Mouse (Mus musculus) intestine, embryonic 15.5 days (tissue): ENCODE data around the gene Calcoco1. TPM values are rescaled to one million over a fixed set of nuclear protein-coding genes. Genes with fewer than 3 reads are reported as not detected.

ENCODE experiments used
- ATAC-seq: fragments of 200-750 bp; cut with Nextera tagmentation; 2 replicates; pipeline ENCODE4 v1.8.0; 2017; ENCODE audit warnings: moderate TSS enrichment, moderate library complexity
- H3K27ac ChIP-seq: fragments of 300-500 bp; sonication (generic); 2 replicates; pipeline ENCODE4 v1.5.1; 2015; ENCODE audit warnings: mild to moderate bottlenecking, inconsistent platforms
- H3K27me3 ChIP-seq: fragments of 300-500 bp; sonication (generic); replicated peaks from 2 replicates; pipeline ENCODE4 v1.6.1; 2015; ENCODE audit warnings: inconsistent platforms
- H3K36me3 ChIP-seq: fragments of 300-500 bp; sonication (generic); 2 replicates; pipeline ENCODE4 v1.6.1; 2015; ENCODE audit warnings: inconsistent platforms
- H3K4me1 ChIP-seq: fragments of 300-500 bp; sonication (generic); replicated peaks from 2 replicates; pipeline ENCODE4 v1.6.1; 2015; ENCODE audit warnings: inconsistent platforms
- H3K4me2 ChIP-seq: fragments of 300-500 bp; sonication (generic); replicated peaks from 2 replicates; pipeline ENCODE4 v1.6.1; 2015; ENCODE audit warnings: mild to moderate bottlenecking, inconsistent platforms
- H3K4me3 ChIP-seq: fragments of 300-500 bp; sonication (generic); replicated peaks from 2 replicates; pipeline ENCODE4 v1.5.1; 2015; ENCODE audit warnings: inconsistent platforms
- H3K9ac ChIP-seq: fragments of 300-500 bp; sonication (generic); 2 replicates; pipeline ENCODE4 v1.6.1; 2015; ENCODE audit warnings: inconsistent platforms
- H3K9me3 ChIP-seq: fragments of 300-500 bp; sonication (generic); 2 replicates; pipeline ENCODE4 v1.6.1; 2016; ENCODE audit warnings: inconsistent platforms
- WGBS: fragments of 180-500 bp; shearing (Covaris S2); methylation state at CpG from one replicate; pipeline ENCODE4 v1.1.7; 2015; 5-methylcytosine and 5-hydroxymethylcytosine counted together
- polyA plus RNA-seq: library from polyadenylated mRNA; unstranded; fragments of >200 nt; fragmentation: Nextera tagmentation; extraction: Ambion mirVana; gene quantifications from 2 replicates; pipeline ENCODE4 v1.2.1, GENCODE M21; 2015

Calcoco1 gene
- polyA plus RNA-seq, 1 experiment from 2014 or later: 28.5 TPM

DNA sequence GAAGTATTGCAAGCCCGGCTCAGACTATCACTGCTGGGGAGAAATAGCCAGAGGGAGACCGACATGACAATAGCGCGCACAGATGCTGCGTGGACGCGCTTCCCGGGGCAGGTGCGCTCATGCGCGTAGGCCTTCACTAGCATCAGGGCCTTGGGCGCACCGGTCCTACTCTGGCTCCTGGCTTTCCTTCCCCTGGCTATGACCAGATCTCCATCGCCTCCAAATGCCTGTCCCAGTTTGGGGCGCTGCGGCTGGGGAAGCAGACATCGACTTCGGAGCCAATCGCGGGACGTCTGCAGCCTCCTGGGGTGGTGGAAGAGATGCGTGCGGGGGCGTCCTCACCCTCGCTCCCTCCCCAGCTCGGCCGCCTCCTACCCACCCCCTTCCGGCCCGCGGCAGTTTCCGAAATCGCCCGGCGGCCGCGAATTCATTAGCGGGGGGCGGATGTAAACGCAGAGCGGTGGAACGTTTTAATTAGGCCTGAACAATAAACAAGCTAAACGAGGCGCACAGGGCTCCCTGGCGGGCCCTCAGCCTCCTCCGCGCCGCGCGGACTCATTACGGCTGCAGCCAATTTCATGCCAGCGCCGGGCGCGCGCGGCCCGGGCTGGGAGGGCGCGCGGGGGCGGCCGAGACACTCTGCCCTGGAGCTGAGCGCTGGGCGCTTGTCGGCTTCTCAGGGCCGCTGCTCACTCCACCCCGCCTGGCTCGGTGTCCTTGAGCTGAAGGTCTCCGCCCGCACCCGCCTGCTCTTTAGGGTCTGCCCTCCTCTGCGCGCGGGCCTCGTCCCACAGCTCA, 24.7 kb upstream of the Calcoco1 start:
- Histone ChIP-seq H3K27ac (no peak overlapping the region), H3K4me3 (peak overlapping the region; percentile 47), H3K9ac (peak overlapping the region; percentile 40), H3K27me3 (peaks cover 82% of the 10 kb centered on the region), H3K4me2 (peak overlapping the region; percentile 93), H3K9me3 (no peaks in the 10 kb centered on the region), H3K4me1 (peaks cover 12% of the 10 kb centered on the region), H3K36me3 (no peaks in the 10 kb centered on the region)
- under 1% methylated on average over 75 of the region's 75 CpGs for WGBS
- ATAC-seq: 0 out of 2 replicates have a peak, but pooled peaks have one; percentile 40

DNA sequence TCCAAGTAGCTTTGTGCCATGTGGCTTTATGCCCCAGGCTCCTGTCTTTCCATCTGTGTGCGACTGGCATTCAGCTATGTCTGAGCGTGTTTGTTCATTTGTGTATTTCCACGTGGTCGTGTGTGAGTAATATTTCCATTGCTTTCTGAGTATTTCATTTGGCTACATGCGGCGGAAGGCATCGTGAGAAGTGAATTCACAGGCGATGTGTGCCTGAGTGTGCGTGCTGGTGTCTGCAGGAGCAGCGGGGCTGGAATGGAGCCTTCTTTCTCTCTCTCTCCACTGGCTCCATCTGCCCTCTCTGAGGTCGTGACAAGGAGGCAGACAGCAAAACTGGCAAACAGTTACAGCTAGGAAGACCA, 24.1 kb upstream of the Calcoco1 start:
- Histone ChIP-seq H3K4me1 (peaks cover 12% of the 10 kb centered on the region), H3K9me3 (no peaks in the 10 kb centered on the region), H3K27ac (no peak overlapping the region), H3K4me2 (peak overlapping the region; percentile 93), H3K9ac (no peak overlapping the region), H3K27me3 (peaks cover 84% of the 10 kb centered on the region), H3K4me3 (peak overlapping the region; percentile 47), H3K36me3 (no peaks in the 10 kb centered on the region)
- 12% methylated on average over 11 of the region's 11 CpGs for WGBS
- no peak for ATAC-seq

GRCm38 (mm10) chr15:102745387-102745786, 23.4 kb upstream of the Calcoco1 start:
- peaks cover 83% of the 10 kb centered on the region for H3K27me3 ChIP-seq
- H3K9me3 ChIP-seq: no peaks in the 10 kb centered on the region
- peaks cover 12% of the 10 kb centered on the region for H3K4me1 ChIP-seq
- 29% methylated on average over 5 of the region's 5 CpGs for WGBS
- H3K4me2 ChIP-seq: no peak overlapping the region
- H3K27ac ChIP-seq: no peak overlapping the region
- no peak overlapping the region for H3K4me3 ChIP-seq
- no peak overlapping the region for H3K9ac ChIP-seq
- no peak for ATAC-seq
- no peaks in the 10 kb centered on the region for H3K36me3 ChIP-seq

DNA sequence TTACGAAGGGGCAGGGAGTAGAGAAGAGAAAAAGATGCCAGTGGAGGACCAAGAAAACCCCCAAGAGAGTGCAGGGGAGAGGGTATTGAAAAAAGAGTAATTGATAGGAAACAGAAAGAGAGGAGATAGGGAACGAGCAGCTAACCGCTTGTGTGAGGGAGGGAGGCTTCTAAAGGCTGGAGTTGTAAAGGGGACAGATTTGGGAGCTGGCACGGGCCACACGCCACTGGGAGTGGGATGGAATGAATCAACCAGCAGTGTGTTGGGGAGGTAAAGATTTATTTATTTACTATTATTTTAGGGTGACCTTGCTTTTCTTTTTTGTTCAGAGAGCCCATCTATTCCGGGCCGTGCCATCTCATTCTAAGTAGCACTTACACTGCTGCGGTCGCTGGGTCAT, 22.9 kb upstream of the Calcoco1 start:
- Histone ChIP-seq H3K4me3 (no peak overlapping the region), H3K27ac (no peak overlapping the region), H3K36me3 (no peaks in the 10 kb centered on the region), H3K4me2 (no peak overlapping the region), H3K9ac (no peak overlapping the region), H3K4me1 (peaks cover 12% of the 10 kb centered on the region), H3K9me3 (no peaks in the 10 kb centered on the region), H3K27me3 (peaks cover 79% of the 10 kb centered on the region)
- 21% methylated on average over 9 of the region's 9 CpGs for WGBS
- no peak for ATAC-seq

DNA sequence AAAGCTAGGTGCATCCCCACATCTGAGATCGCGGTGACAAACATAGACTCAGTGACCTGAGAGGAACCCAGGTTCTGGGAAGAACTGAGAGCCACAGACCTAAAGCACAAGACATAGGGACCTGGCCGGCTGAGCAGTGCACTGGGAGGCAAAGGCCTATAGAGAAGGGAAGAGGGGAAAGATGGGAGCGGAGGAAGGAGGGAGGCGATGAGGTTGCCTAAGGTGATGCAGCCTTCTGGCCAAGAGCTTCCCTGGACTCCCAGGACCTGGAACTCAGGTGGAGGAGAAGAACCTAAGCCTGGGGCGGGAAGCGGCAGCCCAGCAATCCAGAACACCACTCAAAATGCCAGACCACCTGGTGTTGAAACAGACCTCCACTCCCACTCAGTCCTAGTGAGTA, 22.4 kb upstream of the Calcoco1 start:
- Histone ChIP-seq H3K36me3 (no peaks in the 10 kb centered on the region), H3K4me2 (no peak overlapping the region), H3K27ac (no peak overlapping the region), H3K4me1 (peaks cover 12% of the 10 kb centered on the region), H3K4me3 (no peak overlapping the region), H3K9me3 (no peaks in the 10 kb centered on the region), H3K27me3 (peaks cover 78% of the 10 kb centered on the region), H3K9ac (no peak overlapping the region)
- 13% methylated on average over 7 of the region's 7 CpGs for WGBS
- ATAC-seq: no peak

DNA sequence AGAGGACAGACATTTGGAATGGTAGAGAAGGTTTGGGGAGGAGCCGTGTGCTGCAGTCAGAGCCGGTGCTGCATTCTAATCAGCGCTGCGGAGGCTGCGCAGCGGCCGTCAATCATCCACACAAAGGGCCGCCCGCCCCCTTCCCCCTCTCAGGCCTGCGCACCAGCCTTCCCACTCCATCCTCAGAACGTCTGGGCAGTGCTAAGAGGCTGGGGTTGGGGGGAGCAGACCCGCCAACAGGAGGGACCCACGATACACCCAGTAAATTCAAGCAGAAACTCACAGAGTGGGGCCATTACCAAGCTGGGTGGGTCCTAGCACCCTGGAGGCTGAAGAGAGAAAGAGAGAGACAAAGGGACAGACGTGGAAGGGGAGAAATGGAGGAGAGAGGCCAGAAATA, 22.0 kb upstream of the Calcoco1 start:
- Histone ChIP-seq H3K9ac (no peak overlapping the region), H3K27me3 (peaks cover 74% of the 10 kb centered on the region), H3K4me2 (no peak overlapping the region), H3K4me3 (no peak overlapping the region), H3K9me3 (no peaks in the 10 kb centered on the region), H3K27ac (no peak overlapping the region), H3K4me1 (peaks cover 12% of the 10 kb centered on the region), H3K36me3 (no peaks in the 10 kb centered on the region)
- WGBS: 3% methylated on average over 14 of the region's 14 CpGs
- ATAC-seq: no peak

GRCm38 (mm10) chr15:102743196-102743595, 21.2 kb upstream of the Calcoco1 start:
- 29% methylated on average over 8 of the region's 8 CpGs for WGBS
- Histone ChIP-seq H3K4me2 (no peak overlapping the region), H3K27me3 (peaks cover 66% of the 10 kb centered on the region)

DNA sequence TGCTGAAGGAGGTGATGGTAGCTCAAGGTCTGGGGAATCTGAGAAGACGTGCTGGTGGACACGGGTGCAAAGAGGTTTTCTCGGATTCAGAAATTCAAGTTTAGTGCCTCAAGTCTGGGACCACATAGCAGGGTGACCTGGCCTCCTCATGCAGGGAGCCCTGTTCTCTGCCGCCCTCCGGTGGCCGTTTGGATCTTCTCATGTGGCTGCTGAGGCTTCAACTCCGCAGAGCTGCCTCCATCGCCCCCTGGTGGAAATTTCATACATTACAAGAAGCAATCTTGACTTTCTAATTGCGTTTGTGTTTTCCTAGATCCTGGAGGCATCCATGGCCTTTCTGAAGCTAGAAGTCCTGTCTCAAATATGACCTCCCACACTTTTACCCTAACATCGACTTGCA, 20.6 kb upstream of the Calcoco1 start:
- no peaks in the 10 kb centered on the region for H3K9me3 ChIP-seq
- H3K36me3 ChIP-seq: no peaks in the 10 kb centered on the region
- H3K4me3 ChIP-seq: no peak overlapping the region
- no peak overlapping the region for H3K9ac ChIP-seq
- 1% methylated on average over 10 of the region's 10 CpGs for WGBS
- peaks cover 12% of the 10 kb centered on the region for H3K4me1 ChIP-seq
- H3K4me2 ChIP-seq: no peak overlapping the region
- H3K27ac ChIP-seq: no peak overlapping the region
- H3K27me3 ChIP-seq: peaks cover 60% of the 10 kb centered on the region
- ATAC-seq: peak; percentile 83

More at GRCm38 (mm10) chr15:102743196-102743595, 21.2 kb upstream of the Calcoco1 start:
- Histone ChIP-seq H3K9me3 (no peaks in the 10 kb centered on the region), H3K27ac (no peak overlapping the region), H3K4me3 (no peak overlapping the region), H3K9ac (no peak overlapping the region), H3K36me3 (no peaks in the 10 kb centered on the region), H3K4me1 (peaks cover 12% of the 10 kb centered on the region)
- no peak for ATAC-seq

- no peaks in the 10 kb centered on the region for H3K9me3 ChIP-seq
- no peak overlapping the region for H3K4me3 ChIP-seq
- H3K27me3 ChIP-seq: peaks cover 45% of the 10 kb centered on the region
- no peaks in the 10 kb centered on the region for H3K36me3 ChIP-seq
- 0 out of 2 replicates have a peak, but pooled peaks have one; percentile 35 for ATAC-seq
- H3K4me1 ChIP-seq: 0 out of 2 replicates have a peak, but pooled peaks cover 6% of the 10 kb centered on the region
- H3K4me2 ChIP-seq: 0 out of 2 replicates have a peak overlapping the region, but pooled peaks have one; percentile 17
- WGBS: 29% methylated on average over 15 of the region's 15 CpGs
- no peak overlapping the region for H3K27ac ChIP-seq
- no peak overlapping the region for H3K9ac ChIP-seq
Measured at GRCm38 (mm10) chr15:102739520-102740297, 17.7 kb upstream of the Calcoco1 start.

DNA sequence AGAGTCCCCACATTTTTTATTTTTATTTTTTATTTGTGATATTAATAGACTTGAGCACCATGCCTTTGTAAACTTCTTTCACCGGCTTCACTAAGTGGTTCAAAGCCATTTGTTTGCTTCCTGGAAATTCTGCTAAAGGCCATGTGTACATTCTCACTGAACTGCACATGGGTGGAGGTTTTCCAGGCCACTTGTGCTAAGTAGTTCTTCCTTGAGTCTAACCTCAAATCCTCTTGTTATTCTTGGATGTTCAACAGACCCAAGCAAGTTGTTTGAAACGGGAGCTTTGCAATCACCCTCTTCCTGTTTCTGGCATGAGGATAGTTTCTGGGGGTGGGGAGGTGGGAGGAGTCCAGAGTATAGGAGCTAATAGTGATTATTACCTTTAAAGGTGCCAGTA, 16.5 kb upstream of the Calcoco1 start:
- Histone ChIP-seq H3K36me3 (no peaks in the 10 kb centered on the region), H3K27ac (no peak overlapping the region), H3K4me1 (0 out of 2 replicates have a peak, but pooled peaks cover 6% of the 10 kb centered on the region), H3K27me3 (peaks cover 37% of the 10 kb centered on the region), H3K4me3 (no peak overlapping the region), H3K9ac (no peak overlapping the region), H3K9me3 (no peaks in the 10 kb centered on the region), H3K4me2 (no peak overlapping the region)
- 29% methylated on average over 2 of the region's 2 CpGs for WGBS
- ATAC-seq: no peak

DNA sequence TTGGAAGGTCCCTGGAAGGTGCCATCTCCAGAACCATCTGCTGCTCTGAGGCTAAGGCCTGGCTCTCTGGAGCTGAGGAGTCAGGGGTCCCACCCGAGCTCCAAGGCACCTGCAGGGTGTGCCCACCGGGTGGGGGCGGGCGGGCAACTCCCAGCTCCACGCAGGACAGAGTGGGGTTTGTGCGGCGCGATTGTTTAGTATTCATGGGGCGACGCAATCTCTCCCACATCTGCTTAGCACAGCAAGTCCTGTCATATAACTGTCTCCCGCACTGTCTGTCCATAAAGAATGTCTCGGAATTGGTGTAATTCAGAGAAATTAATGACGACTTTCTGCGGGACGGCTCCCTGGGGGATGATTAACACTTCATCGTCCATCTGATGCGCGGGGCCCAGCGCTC, 15.1 kb upstream of the Calcoco1 start:
- no peak overlapping the region for H3K4me3 ChIP-seq
- WGBS: 79% methylated on average over 19 of the region's 19 CpGs
- no peaks in the 10 kb centered on the region for H3K9me3 ChIP-seq
- 0 out of 2 replicates have a peak, but pooled peaks cover 6% of the 10 kb centered on the region for H3K4me1 ChIP-seq
- peaks cover 38% of the 10 kb centered on the region for H3K27me3 ChIP-seq
- H3K36me3 ChIP-seq: no peaks in the 10 kb centered on the region
- no peak overlapping the region for H3K9ac ChIP-seq
- no peak overlapping the region for H3K4me2 ChIP-seq
- H3K27ac ChIP-seq: no peak overlapping the region
- no peak for ATAC-seq

DNA sequence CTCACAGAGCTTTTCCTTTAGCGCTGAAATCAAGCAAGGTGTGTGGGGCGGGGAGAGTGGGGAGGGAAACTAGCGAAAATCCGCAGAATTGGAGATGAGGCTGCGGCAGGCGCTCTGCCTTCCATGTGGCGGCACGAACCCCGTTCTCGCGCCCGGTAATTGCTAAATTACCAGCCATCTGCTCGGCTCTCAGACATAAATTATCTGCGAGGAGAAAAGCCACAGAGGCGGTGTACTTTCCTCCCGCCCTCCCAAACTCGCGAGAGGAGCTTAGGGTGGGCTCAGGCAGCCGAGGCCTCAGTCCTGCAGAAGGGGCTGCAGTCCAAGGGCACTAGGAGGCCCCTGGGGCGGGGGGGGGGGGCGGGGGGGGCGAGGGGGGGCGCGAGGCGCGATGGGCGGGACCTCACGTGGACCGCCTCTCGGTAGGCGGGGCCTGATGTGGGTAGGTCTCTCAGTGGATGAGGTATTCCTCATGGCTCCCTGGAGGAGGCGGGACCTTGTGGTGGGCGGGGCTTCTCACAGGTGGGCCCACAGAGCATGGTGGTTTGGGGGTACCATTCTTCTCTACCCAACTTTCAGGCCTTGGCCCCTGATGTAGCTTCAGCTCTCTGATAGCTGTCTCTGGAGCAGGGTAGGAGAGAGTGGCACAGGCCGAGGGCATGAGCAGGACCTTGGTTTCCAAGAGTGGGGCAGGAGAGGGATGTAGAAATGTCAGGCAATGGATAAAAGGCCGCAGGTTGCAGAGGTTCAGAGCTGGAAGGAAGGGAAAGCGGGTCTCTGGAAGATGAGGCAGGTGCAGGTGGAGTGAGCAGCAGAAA, 14.4 kb upstream of the Calcoco1 start:
- H3K9ac ChIP-seq: peak overlapping the region; percentile 32; the same call in 1 of the 2 replicates

More for the DNA sequence above, 14.4 kb upstream of the Calcoco1 start:
- no peak overlapping the region for H3K27ac ChIP-seq
- peaks cover 30% of the 10 kb centered on the region for H3K27me3 ChIP-seq
- 11% methylated on average over 36 of the region's 36 CpGs for WGBS
- H3K9me3 ChIP-seq: no peaks in the 10 kb centered on the region
- peak; percentile 65 for ATAC-seq
- peak overlapping the region; percentile 24 for H3K4me3 ChIP-seq
- no peaks in the 10 kb centered on the region for H3K36me3 ChIP-seq
- H3K4me2 ChIP-seq: peak overlapping the region; percentile 58
- 0 out of 2 replicates have a peak, but pooled peaks cover 6% of the 10 kb centered on the region for H3K4me1 ChIP-seq
